Mouse (Mus musculus) ES-E14 (cell line): ENCODE measurements at regions not wholly inside any gene's neighbourhood (a gene's known extent, or its start where the extent isn't known, plus 50 kb on each side); places are given as distances from the start of the nearest gene placed in this dataset.

ENCODE experiments used
- CHD2 ChIP-seq: IDR thresholded peaks from 2 replicates; pipeline ENCODE4 v1.6.1; 2014; ENCODE audit warnings: mild to moderate bottlenecking, low read depth, low read length, inconsistent platforms
- HCFC1 ChIP-seq: IDR thresholded peaks from 2 replicates; pipeline ENCODE4 v1.6.1; 2012; ENCODE audit warnings: low read length, inconsistent platforms, borderline replicate concordance; ENCODE audit not compliant: insufficient read depth
- ZC3H11A ChIP-seq: IDR thresholded peaks from 2 replicates; pipeline ENCODE4 v1.6.1; 2012; ENCODE audit warnings: low read depth, mild to moderate bottlenecking, inconsistent platforms, low read length, borderline replicate concordance
- ZNF384 ChIP-seq: IDR thresholded peaks from 2 replicates; pipeline ENCODE4 v1.6.1; 2012; ENCODE audit warnings: low read depth, low read length, inconsistent platforms

- no peak for TF ChIP-seq CHD2
- TF ChIP-seq ZC3H11A: no peak
- TF ChIP-seq HCFC1: no peak
- no peak for TF ChIP-seq ZNF384
Measured at GRCm38 (mm10) chr12:12581271-12582186, 319.6 kb downstream of the Fam49a start.
